Mouse (Mus musculus) macrophage (primary cell): ENCODE measurements at regions not wholly inside any gene's neighbourhood (a gene's known extent, or its start where the extent isn't known, plus 50 kb on each side); places are given as distances from the start of the nearest gene placed in this dataset.

Experiments used
- H3K27ac ChIP-seq: fragments of 350-480 bp; formaldehyde crosslinking; 2 replicates; pipeline ENCODE4 v1.9.0; 2021
- H3K36me3 ChIP-seq: fragments of 350-480 bp; formaldehyde crosslinking; 2 replicates; pipeline ENCODE4 v1.9.0; 2021; ENCODE audit errors: inconsistent target
- H3K4me3 ChIP-seq: fragments of 350-480 bp; formaldehyde crosslinking; 2 replicates; pipeline ENCODE4 v1.9.0; 2021; ENCODE audit errors: inconsistent target
- H3K79me2 ChIP-seq: fragments of 350-480 bp; formaldehyde crosslinking; 2 replicates; pipeline ENCODE4 v1.9.0; 2021; ENCODE audit errors: inconsistent target
- WGBS: methylation state at CpG from one replicate; pipeline ENCODE4 v1.1.7; 2026; ENCODE audit warnings: inconsistent platforms; ENCODE audit not compliant: missing documents; 5-methylcytosine and 5-hydroxymethylcytosine counted together

- WGBS: 86% methylated on average over 6 of the region's 6 CpGs
Measured at GRCm38 (mm10) chr3:37875331-37876015, 151.2 kb upstream of the Gm5148 start.

GRCm38 (mm10) chr3:37874864-37875263, 150.6 kb upstream of the Gm5148 start:
- H3K79me2 ChIP-seq: no peaks in the 10 kb centered on the region
- no peaks in the 10 kb centered on the region for H3K36me3 ChIP-seq
- no peak overlapping the region for H3K27ac ChIP-seq
- 91% methylated on average over 3 of the region's 6 CpGs for WGBS
- H3K4me3 ChIP-seq: no peak overlapping the region

More at GRCm38 (mm10) chr3:37875331-37876015, 151.2 kb upstream of the Gm5148 start:
- H3K27ac ChIP-seq: no peak overlapping the region
- no peaks in the 10 kb centered on the region for H3K79me2 ChIP-seq
- no peak overlapping the region for H3K4me3 ChIP-seq
- no peaks in the 10 kb centered on the region for H3K36me3 ChIP-seq

- Histone ChIP-seq H3K36me3 (no peaks in the 10 kb centered on the region), H3K4me3 (no peak overlapping the region), H3K27ac (no peak overlapping the region), H3K79me2 (no peaks in the 10 kb centered on the region)
- WGBS: 80% methylated on average over 1 of the region's 1 CpGs
Measured at GRCm38 (mm10) chr3:37874346-37874745, 150.1 kb upstream of the Gm5148 start.

GRCm38 (mm10) chr3:37872329-37872728, 148.0 kb upstream of the Gm5148 start:
- Histone ChIP-seq H3K27ac (no peak overlapping the region), H3K79me2 (no peaks in the 10 kb centered on the region), H3K4me3 (no peak overlapping the region), H3K36me3 (no peaks in the 10 kb centered on the region)
- 98% methylated on average over 3 of the region's 3 CpGs for WGBS

- Histone ChIP-seq H3K36me3 (no peaks in the 10 kb centered on the region), H3K4me3 (no peak overlapping the region), H3K79me2 (no peaks in the 10 kb centered on the region), H3K27ac (no peak overlapping the region)
- 91% methylated on average over 4 of the region's 4 CpGs for WGBS
Measured at GRCm38 (mm10) chr3:37871076-37871475, 146.8 kb upstream of the Gm5148 start.

GRCm38 (mm10) chr3:37868454-37868853, 144.2 kb upstream of the Gm5148 start:
- no peaks in the 10 kb centered on the region for H3K36me3 ChIP-seq
- H3K4me3 ChIP-seq: no peak overlapping the region
- 94% methylated on average over 4 of the region's 4 CpGs for WGBS
- H3K79me2 ChIP-seq: no peaks in the 10 kb centered on the region
- H3K27ac ChIP-seq: no peak overlapping the region

- H3K4me3 ChIP-seq: no peak overlapping the region
- H3K79me2 ChIP-seq: no peaks in the 10 kb centered on the region
- no peaks in the 10 kb centered on the region for H3K36me3 ChIP-seq
- H3K27ac ChIP-seq: no peak overlapping the region
- WGBS: 93% methylated on average over 9 of the region's 9 CpGs
Measured at GRCm38 (mm10) chr3:37862756-37863155, 138.5 kb upstream of the Gm5148 start.

- no peaks in the 10 kb centered on the region for H3K79me2 ChIP-seq
- H3K4me3 ChIP-seq: no peak overlapping the region
- 84% methylated on average over 9 of the region's 9 CpGs for WGBS
- no peak overlapping the region for H3K27ac ChIP-seq
- H3K36me3 ChIP-seq: no peaks in the 10 kb centered on the region
Measured at GRCm38 (mm10) chr3:37860715-37861461, 136.6 kb upstream of the Gm5148 start.

GRCm38 (mm10) chr3:37860034-37860714, 135.9 kb upstream of the Gm5148 start:
- H3K79me2 ChIP-seq: no peaks in the 10 kb centered on the region
- H3K27ac ChIP-seq: no peak overlapping the region
- H3K4me3 ChIP-seq: no peak overlapping the region
- WGBS: 86% methylated on average over 13 of the region's 13 CpGs
- no peaks in the 10 kb centered on the region for H3K36me3 ChIP-seq

GRCm38 (mm10) chr3:37858624-37859302, 134.5 kb upstream of the Gm5148 start:
- WGBS: over 99% methylated on average over 6 of the region's 6 CpGs
- H3K36me3 ChIP-seq: no peaks in the 10 kb centered on the region
- H3K27ac ChIP-seq: no peak overlapping the region
- no peak overlapping the region for H3K4me3 ChIP-seq
- no peaks in the 10 kb centered on the region for H3K79me2 ChIP-seq

GRCm38 (mm10) chr3:37846191-37847003, 122.1 kb upstream of the Gm5148 start:
- 76% methylated on average over 3 of the region's 3 CpGs for WGBS
- Histone ChIP-seq H3K27ac (no peak overlapping the region), H3K79me2 (no peaks in the 10 kb centered on the region), H3K36me3 (no peaks in the 10 kb centered on the region), H3K4me3 (no peak overlapping the region)

GRCm38 (mm10) chr3:37845313-37846023, 121.2 kb upstream of the Gm5148 start:
- WGBS: 91% methylated on average over 11 of the region's 11 CpGs
- Histone ChIP-seq H3K36me3 (no peaks in the 10 kb centered on the region), H3K4me3 (no peak overlapping the region), H3K27ac (no peak overlapping the region), H3K79me2 (no peaks in the 10 kb centered on the region)

GRCm38 (mm10) chr3:37844731-37845312, 120.5 kb upstream of the Gm5148 start:
- no peaks in the 10 kb centered on the region for H3K79me2 ChIP-seq
- no peak overlapping the region for H3K4me3 ChIP-seq
- no peak overlapping the region for H3K27ac ChIP-seq
- WGBS: 95% methylated on average over 8 of the region's 8 CpGs
- H3K36me3 ChIP-seq: no peaks in the 10 kb centered on the region
